Mouse (Mus musculus): Measurements from ENCODE around the gene Taf1d. TPM values are rescaled to one million over a fixed set of nuclear protein-coding genes. Genes with fewer than 3 reads are reported as not detected.

Taf1d gene
- polyA plus RNA-seq, 2 experiments: 29.6 to 57.4 TPM

GRCm38 (mm10) chr9:15364843-15365242, 58.8 kb downstream of the Taf1d start:
- no peak for TF ChIP-seq EP300 (IDR thresholded peaks at IDR 0.05; ENCODE audit: low read depth)
- no peak for TF ChIP-seq CTCF (IDR thresholded peaks at IDR 0.05; ENCODE audit: low read depth)
- no peak overlapping the region for H3K27ac ChIP-seq
- H3K4me2 ChIP-seq (ENCODE audit: low read depth): no peak overlapping the region
- H3K9ac ChIP-seq (replicated peaks): no peak overlapping the region
- 49% methylated on average over 1 of the region's 1 CpGs for WGBS (ENCODE audit: insufficient replicate concordance)
- ATAC-seq (ENCODE audit: insufficient read depth) (no peak), DNase-seq (ENCODE audit: low read depth in 3 of 3, low spot score in 3 of 3) (no peak)
- H3K4me3 ChIP-seq (ENCODE audit: insufficient read depth in 1 of 2, low read depth in 2 of 2, low read length in 2 of 2): no peak overlapping the region
- no peaks in the 10 kb centered on the region for H3K36me3 ChIP-seq (replicated peaks; ENCODE audit: control insufficient read depth, insufficient read depth, low read depth)
- H3K27me3 ChIP-seq (ENCODE audit: control insufficient read depth, insufficient read depth, low read length): no peaks in the 10 kb centered on the region
- H3K4me1 ChIP-seq (replicated peaks; ENCODE audit: control insufficient read depth in 2 of 2, insufficient read depth in 2 of 2, low read length in 1 of 2): no peaks in the 10 kb centered on the region
- H3K9me3 ChIP-seq (ENCODE audit: control insufficient read depth, low read length): no peaks in the 10 kb centered on the region

DNA sequence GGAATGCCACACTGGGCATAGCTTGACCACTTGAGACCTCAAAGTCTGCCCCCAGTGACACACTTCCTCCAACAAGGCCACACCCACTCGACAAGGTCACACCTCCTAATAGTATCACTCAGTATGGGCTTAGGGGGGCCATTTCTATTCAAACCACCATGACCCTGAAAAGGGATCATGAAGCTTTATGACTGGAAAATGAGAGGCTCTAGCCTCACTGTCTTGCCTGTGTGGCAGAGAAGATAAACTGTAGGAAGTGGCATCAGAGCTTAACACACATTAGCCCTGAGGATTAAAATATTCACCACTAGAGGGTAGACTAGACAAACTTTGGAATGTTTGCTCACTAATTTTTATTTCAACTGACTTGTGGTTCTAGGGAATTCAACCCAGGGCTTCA, 59.8 kb downstream of the Taf1d start:
- no peak for TF ChIP-seq EP300 (IDR thresholded peaks at IDR 0.05; ENCODE audit: low read depth)
- TF ChIP-seq CTCF (IDR thresholded peaks at IDR 0.05; ENCODE audit: low read depth): peak; percentile 24; the same call in 1 of the 2 replicates
- H3K9ac ChIP-seq (replicated peaks): no peak overlapping the region
- H3K4me3 ChIP-seq (ENCODE audit: insufficient read depth in 1 of 2, low read depth in 2 of 2, low read length in 2 of 2): no peak overlapping the region
- no peak overlapping the region for H3K27ac ChIP-seq
- H3K4me1 ChIP-seq (replicated peaks; ENCODE audit: control insufficient read depth in 2 of 2, insufficient read depth in 2 of 2, low read length in 1 of 2): no peaks in the 10 kb centered on the region
- DNase-seq (ENCODE audit: low read depth in 3 of 3, low spot score in 3 of 3) (no peak), ATAC-seq (ENCODE audit: insufficient read depth) (no peak)
- H3K9me3 ChIP-seq (ENCODE audit: control insufficient read depth, low read length): no peaks in the 10 kb centered on the region
- H3K4me2 ChIP-seq (ENCODE audit: low read depth): no peak overlapping the region
- H3K27me3 ChIP-seq (ENCODE audit: control insufficient read depth, insufficient read depth, low read length): no peaks in the 10 kb centered on the region
- H3K36me3 ChIP-seq (replicated peaks; ENCODE audit: control insufficient read depth, insufficient read depth, low read depth): no peaks in the 10 kb centered on the region
- WGBS (ENCODE audit: insufficient replicate concordance): 67% methylated on average over 1 of the region's 1 CpGs

GRCm38 (mm10) chr9:15366260-15366659, 60.2 kb downstream of the Taf1d start:
- no peak for ATAC-seq (ENCODE audit: insufficient read depth)
- Histone ChIP-seq H3K27me3 (ENCODE audit: control insufficient read depth, insufficient read depth, low read length) (no peaks in the 10 kb centered on the region), H3K9me3 (ENCODE audit: control insufficient read depth, low read length) (no peaks in the 10 kb centered on the region), H3K4me2 (ENCODE audit: low read depth) (no peak overlapping the region), H3K4me1 (replicated peaks; ENCODE audit: control insufficient read depth in 2 of 2, insufficient read depth in 2 of 2, low read length in 1 of 2) (no peaks in the 10 kb centered on the region), H3K27ac (no peak overlapping the region), H3K9ac (replicated peaks) (no peak overlapping the region), H3K36me3 (replicated peaks; ENCODE audit: control insufficient read depth, insufficient read depth, low read depth) (no peaks in the 10 kb centered on the region), H3K4me3 (ENCODE audit: insufficient read depth in 1 of 2, low read depth in 2 of 2, low read length in 2 of 2) (no peak overlapping the region)
- DNase-seq (ENCODE audit: low read depth in 3 of 3, low spot score in 3 of 3): no peak
- WGBS (ENCODE audit: insufficient replicate concordance): 46% methylated on average over 2 of the region's 2 CpGs
- no peak for TF ChIP-seq CTCF (IDR thresholded peaks at IDR 0.05; ENCODE audit: low read depth)
- no peak for TF ChIP-seq EP300 (IDR thresholded peaks at IDR 0.05; ENCODE audit: low read depth)

Small RNAs within 50 kb of the gene (microRNA-seq; reads per million reads assigned to microRNA genes)
- gene Gm49349 (not detected), gene mmu-mir-7650 (not detected)

Other genes with a start within 250 kb of the Taf1d start
- not detected in 2 replicates for gene Hephl1, start 194.1 kb upstream of the Taf1d start, polyA plus RNA-seq (2012; rRNA removed)
- 0.04 and 0.05 TPM in 2 replicates for gene Hephl1, start 194.1 kb upstream of the Taf1d start, polyA plus RNA-seq (2014; fragmentation: Nextera tagmentation; extraction: Ambion mirVana)
- gene Vstm5, start 67.2 kb upstream of the Taf1d start, polyA plus RNA-seq (2012; rRNA removed): 0.22 and 0.27 TPM in 2 replicates
- 0.06 and 0.29 TPM in 2 replicates for gene Vstm5, start 67.2 kb upstream of the Taf1d start, polyA plus RNA-seq (2014; fragmentation: Nextera tagmentation; extraction: Ambion mirVana)
- gene Med17, start 26.3 kb upstream of the Taf1d start, polyA plus RNA-seq (2012; rRNA removed): 9.6 and 15.0 TPM in 2 replicates
- 15.8 and 17.2 TPM in 2 replicates for gene Med17, start 26.3 kb upstream of the Taf1d start, polyA plus RNA-seq (2014; fragmentation: Nextera tagmentation; extraction: Ambion mirVana)
- 4.0 and 5.9 TPM in 2 replicates for gene 4931406C07Rik, start 234 bp downstream of the Taf1d start, polyA plus RNA-seq (2012; rRNA removed)
- 2.3 and 2.7 TPM in 2 replicates for gene 4931406C07Rik, start 234 bp downstream of the Taf1d start, polyA plus RNA-seq (2014; fragmentation: Nextera tagmentation; extraction: Ambion mirVana)
- 10.4 and 15.7 TPM in 2 replicates for gene Cep295, start 51.6 kb downstream of the Taf1d start, polyA plus RNA-seq (2012; rRNA removed)
- 9.5 and 9.6 TPM in 2 replicates for gene Cep295, start 51.6 kb downstream of the Taf1d start, polyA plus RNA-seq (2014; fragmentation: Nextera tagmentation; extraction: Ambion mirVana)
- gene Smco4, start 187.2 kb downstream of the Taf1d start, polyA plus RNA-seq (2012; rRNA removed): 3.4 and 5.8 TPM in 2 replicates
- 1.4 and 2.3 TPM in 2 replicates for gene Smco4, start 187.2 kb downstream of the Taf1d start, polyA plus RNA-seq (2014; fragmentation: Nextera tagmentation; extraction: Ambion mirVana)

All from liver, embryonic 14.5 days (tissue).